Mouse (Mus musculus): ENCODE data around the gene Ubald2.

- TF ChIP-seq CTCF (IDR thresholded peaks at IDR 0.05; ENCODE audit: low read depth) (no peak), EP300 (IDR thresholded peaks at IDR 0.05; ENCODE audit: low read depth) (no peak)
These were observed 21.7 kb upstream of the Ubald2 start for GRCm38 (mm10) chr11:116412028-116412827.

All from heart, postnatal 0 days (tissue).